Mouse (Mus musculus) cortical plate, adult 2 months (tissue): ENCODE data around the gene Rrm1. TPM values are rescaled to one million over a fixed set of nuclear protein-coding genes. Genes with fewer than 3 reads are reported as not detected.
"Not testable (repeated sequence)": the region's sequence is repeated elsewhere in the genome, so short reads cannot be mapped to it uniquely, and the experiment has no call there.

Experiments
- H3K27ac ChIP-seq: fragments of 200-500 bp; 2 replicates; pipeline ENCODE4 v1.5.1; 2012; ENCODE audit warnings: low read length, control low read depth, inconsistent platforms; ENCODE audit not compliant: insufficient read depth
- H3K4me1 ChIP-seq: fragments of 200-500 bp; 2 replicates; pipeline ENCODE4 v1.6.1; 2011; ENCODE audit warnings: low read length; ENCODE audit not compliant: control insufficient read depth, insufficient read depth
- H3K4me3 ChIP-seq: fragments of 200-500 bp; 2 replicates; pipeline ENCODE4 v1.5.1; 2011; ENCODE audit warnings: mild to moderate bottlenecking, low read length, control low read depth; ENCODE audit not compliant: insufficient read depth
- CTCF ChIP-seq: fragments of 200-500 bp; IDR thresholded peaks from 2 replicates; pipeline ENCODE4 v1.5.1; 2011; ENCODE audit warnings: mild to moderate bottlenecking, control low read depth, low read length; ENCODE audit not compliant: insufficient read depth; ENCODE audit errors: extremely low read depth
- POLR2A ChIP-seq: fragments of 200-500 bp; IDR thresholded peaks from 2 replicates; pipeline ENCODE4 v1.6.1; 2011; ENCODE audit warnings: mild to moderate bottlenecking, low read length, control low read depth; ENCODE audit not compliant: insufficient read depth; ENCODE audit errors: extremely low read depth
- polyA plus RNA-seq: library from polyadenylated mRNA; depleted of rRNA; stranded (reverse); fragments of >200 nt; gene quantifications from 2 replicates; pipeline ENCODE4 v1.2.3, GENCODE M21; 2012; rRNA removed

Rrm1 gene
- 11.0 and 12.5 TPM in 2 replicates for polyA plus RNA-seq

DNA sequence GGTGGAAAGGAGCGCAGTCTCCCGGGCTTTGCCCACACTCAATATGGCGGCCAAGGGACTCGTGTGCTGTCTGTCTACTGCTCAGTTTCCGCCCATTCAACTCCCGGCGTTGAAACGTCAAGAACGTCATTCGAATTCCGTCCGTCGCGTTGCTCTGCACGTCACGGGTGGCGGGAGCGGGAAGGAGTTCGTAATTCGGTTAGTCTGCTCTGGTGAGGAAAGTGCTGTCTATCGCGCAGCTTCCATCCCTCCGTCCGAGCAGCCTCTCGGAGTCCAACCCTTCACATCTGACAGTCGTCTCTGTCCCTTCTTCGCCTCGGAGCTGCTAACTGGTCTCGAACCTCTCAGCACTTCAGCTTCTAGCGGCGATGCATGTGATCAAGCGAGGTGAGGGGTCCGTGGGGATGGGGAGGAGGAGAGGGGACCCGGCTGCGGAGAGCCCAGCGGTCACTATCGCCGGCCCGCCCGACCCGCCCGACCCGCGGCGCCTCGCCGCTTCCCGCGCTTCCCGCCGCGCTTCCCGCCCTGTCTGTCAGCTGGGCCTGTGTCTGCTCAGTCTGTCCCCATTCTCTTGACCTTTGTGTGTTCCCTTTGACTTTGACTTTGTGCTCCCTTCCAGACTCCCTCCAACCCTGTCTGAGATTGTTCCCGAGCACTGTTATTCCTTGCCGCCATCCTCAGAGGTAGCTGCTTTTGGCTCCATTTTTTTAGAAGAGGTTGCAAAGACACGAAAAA lies at the start of gene Rrm1:
TSS of gene Rrm1 (plus strand) at position 39 of the 735 bp plus-strand sequence.
- Histone ChIP-seq H3K4me1 (no peaks in the 10 kb centered on the region), H3K27ac (no peak within 1 kb of the TSS), H3K4me3 (peak within 1 kb of the TSS; percentile 53)
- TF ChIP-seq POLR2A (peak; percentile 23; the same call in 1 of the 2 replicates), CTCF (no peak)

DNA sequence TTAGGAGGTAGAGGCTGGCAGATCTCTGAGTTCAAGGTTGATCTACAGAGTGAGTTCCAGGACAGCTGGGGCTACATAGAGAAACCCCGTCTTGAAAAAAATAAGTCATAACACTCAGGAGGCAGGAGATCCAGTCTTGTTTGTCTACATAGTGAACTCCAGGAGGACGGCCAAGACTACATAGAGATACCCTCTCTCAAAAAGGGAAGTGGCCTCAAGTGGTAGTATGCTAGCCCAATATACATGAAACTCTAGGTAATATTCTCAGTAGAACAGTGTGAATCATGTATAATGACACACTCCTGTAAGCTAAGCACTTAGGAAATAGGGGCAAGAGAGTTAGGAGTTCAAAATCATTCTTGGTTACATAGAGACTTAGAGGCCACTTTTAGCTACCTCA lies 47.6 kb upstream of the Rrm1 start:
- H3K27ac ChIP-seq: no peak overlapping the region
- H3K4me1 ChIP-seq: no peaks in the 10 kb centered on the region
- no peak overlapping the region for H3K4me3 ChIP-seq
- TF ChIP-seq POLR2A (no peak), CTCF (no peak)

DNA sequence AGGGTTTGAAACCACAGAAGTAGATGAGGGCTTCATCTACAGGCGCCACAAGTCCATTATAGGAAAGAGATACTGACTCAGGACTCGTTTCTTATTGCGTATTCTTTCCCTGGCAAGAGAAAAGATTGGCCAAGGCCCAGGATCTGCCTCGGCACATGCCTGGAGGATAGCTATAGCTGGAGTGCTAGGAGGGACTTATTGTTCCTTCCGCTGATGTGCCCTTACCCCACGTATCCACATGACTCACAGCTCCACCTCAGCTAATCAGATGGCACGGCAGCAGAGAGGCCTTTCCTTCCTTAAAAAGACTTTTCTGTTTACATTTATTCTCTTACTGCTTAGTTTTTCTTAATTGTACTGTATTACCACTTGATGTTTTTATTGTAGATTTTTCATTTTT lies 45.6 kb upstream of the Rrm1 start:
- no peaks in the 10 kb centered on the region for H3K4me1 ChIP-seq
- H3K4me3 ChIP-seq: no peak overlapping the region
- H3K27ac ChIP-seq: no peak overlapping the region
- TF ChIP-seq CTCF: no peak
- no peak for TF ChIP-seq POLR2A

DNA sequence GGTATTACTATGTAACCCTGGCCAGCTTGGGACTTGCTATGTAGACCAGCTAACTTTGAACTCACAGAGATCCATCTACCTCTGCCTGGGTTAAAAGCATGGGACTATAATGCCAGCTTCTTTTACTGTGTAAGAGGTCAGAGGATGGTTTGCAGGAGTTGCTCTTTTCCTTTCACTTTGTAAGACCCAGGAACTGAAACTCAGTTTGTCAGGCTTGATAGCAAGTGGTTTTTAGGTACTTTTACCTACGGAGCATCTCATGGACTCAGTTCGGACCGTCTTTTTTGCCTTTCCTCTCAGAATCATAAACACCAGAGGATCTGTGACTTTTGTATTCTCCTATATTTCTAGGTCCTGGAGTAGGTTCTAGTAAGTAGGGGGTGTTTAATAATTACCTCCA lies 45.2 kb upstream of the Rrm1 start:
- no peak for TF ChIP-seq CTCF
- no peak for TF ChIP-seq POLR2A
- Histone ChIP-seq H3K4me1 (no peaks in the 10 kb centered on the region), H3K27ac (no peak overlapping the region), H3K4me3 (no peak overlapping the region)

DNA sequence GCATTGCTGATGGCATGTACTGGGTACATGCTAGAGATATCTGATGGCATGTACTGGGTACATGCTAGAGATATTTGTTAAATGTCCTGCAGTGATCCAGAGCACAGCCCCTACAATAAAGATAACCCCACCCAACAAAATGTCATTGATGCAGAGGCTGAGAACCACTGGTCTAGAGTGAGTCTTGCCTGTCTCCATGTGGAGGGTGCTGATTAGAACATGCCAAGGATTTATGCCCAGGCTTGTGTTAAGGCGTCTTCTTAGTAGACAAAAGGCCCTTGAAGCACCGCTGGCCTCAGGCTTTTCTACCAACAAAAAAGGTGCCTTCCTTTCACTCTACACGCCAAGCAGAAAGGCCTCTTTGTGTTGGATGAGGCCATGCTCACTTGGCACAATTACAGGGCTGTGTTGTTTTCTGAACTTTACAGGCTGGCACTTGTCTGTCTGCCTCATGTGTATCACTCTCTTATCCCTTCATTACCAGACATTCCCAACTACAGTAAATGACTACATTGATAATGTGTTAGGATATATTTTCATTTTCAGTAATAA lies 42.2 kb upstream of the Rrm1 start:
- Histone ChIP-seq H3K4me3 (no peak overlapping the region), H3K27ac (no peak overlapping the region), H3K4me1 (no peaks in the 10 kb centered on the region)
- no peak for TF ChIP-seq POLR2A
- no peak for TF ChIP-seq CTCF

DNA sequence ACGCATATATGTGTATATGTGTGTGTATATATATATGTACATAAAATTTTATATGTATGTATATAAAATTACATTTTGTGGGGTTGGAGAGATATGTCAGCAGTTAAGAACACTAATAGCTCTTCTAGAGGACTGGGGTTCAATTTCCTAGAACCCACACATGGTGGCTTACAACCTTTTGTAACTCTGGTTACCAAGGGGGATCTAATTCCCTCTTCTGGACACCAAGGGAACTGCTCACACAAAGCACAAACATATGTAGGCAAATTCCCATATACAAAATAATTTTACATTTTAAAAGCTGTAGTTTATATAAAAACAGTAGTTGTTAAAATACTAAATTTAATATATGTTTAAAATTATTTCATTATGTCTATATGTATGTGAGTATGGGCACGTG lies 37.4 kb upstream of the Rrm1 start:
- TF ChIP-seq POLR2A (no peak), CTCF (no peak)
- Histone ChIP-seq H3K4me3 (no peak overlapping the region), H3K27ac (no peak overlapping the region), H3K4me1 (no peaks in the 10 kb centered on the region)

DNA sequence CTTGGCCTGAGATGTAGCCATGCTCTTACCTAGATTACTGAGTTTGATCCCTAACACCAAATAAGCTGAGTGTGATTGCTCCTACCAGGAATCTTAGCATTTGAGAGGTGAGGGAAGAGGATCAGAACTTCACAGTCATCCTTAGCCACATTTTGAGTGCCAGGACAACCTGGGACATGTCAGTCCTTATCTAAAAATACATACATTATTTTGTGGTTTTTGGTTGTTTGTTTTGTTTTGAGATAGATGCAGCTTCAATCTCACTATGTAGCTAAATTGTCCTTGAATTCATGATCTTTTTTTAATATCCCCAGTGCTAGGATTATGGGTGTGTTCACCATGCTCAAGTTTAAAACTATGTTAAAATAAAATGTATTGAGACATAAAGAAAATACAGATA lies 34.1 kb upstream of the Rrm1 start:
- Histone ChIP-seq H3K27ac (no peak overlapping the region), H3K4me1 (no peaks in the 10 kb centered on the region), H3K4me3 (no peak overlapping the region)
- no peak for TF ChIP-seq POLR2A
- no peak for TF ChIP-seq CTCF

DNA sequence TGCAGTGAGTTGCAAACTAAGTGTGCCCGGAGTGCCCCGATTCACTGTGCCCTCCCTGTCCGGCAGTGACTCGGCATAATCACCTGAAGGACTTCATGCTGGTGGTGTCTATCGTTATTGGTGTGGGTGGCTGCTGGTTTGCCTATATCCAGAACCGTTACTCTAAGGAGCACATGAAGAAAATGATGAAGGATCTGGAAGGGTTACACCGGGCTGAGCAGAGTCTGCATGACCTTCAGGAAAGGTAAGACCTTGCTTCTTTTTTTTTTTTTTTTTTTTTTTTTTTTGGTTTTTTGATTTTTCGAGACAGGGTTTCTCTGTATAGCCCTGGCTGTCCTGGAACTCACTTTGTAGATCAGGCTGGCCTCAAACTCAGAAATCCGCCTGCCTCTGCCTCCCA lies 26.2 kb upstream of the Rrm1 start:
- not testable (repeated sequence) for H3K27ac ChIP-seq, H3K4me3 ChIP-seq, H3K4me1 ChIP-seq

DNA sequence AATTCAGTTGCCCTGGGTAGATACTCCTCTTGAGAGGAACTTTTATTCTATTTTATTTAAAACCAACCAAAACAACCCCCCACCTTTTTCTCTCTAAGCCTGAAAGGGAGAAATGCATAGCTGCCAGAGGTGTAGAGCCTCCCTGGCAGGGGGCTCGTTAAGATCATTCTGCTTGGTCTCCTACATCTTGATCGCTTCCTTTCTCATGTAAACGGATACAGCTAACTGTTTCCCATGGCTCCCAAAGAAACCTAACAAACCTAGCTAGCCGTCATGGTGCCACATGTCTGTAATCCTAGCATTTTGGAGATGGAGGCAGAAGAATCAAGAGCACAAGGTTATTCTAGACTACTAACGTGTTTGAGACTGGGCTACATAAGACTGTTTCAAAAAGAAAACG lies 25.7 kb upstream of the Rrm1 start:
- H3K4me1 ChIP-seq: no peaks in the 10 kb centered on the region
- H3K27ac ChIP-seq: no peak overlapping the region
- H3K4me3 ChIP-seq: no peak overlapping the region
- TF ChIP-seq CTCF (no peak), POLR2A (no peak)

DNA sequence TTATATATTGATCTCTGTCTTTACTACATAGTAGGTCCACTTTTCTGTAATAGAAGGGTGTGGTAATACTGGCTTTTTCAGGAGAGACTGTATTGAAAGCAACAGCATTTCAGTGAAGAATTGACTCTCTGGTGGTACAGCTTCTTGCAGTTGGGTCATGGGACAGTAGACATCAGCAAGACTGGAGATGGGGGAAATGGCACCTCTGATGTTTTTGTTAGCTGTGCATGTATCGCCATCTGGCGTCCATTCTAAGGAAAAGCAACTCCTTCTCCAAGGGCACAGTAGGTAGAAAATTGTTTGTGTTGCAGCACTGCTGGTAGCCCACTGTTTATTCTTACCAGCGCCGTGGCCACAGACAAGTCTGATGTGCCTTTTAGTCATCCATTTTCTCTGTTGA lies 24.1 kb upstream of the Rrm1 start:
- TF ChIP-seq POLR2A (no peak), CTCF (peak; percentile 95)
- no peak overlapping the region for H3K27ac ChIP-seq
- H3K4me3 ChIP-seq: no peak overlapping the region
- no peaks in the 10 kb centered on the region for H3K4me1 ChIP-seq
